Mouse (Mus musculus) left cerebral cortex, postnatal 10 days (tissue): ENCODE measurements around the gene Nelfcd. TPM values are rescaled to one million over a fixed set of nuclear protein-coding genes. Genes with fewer than 3 reads are reported as not detected.

ENCODE experiments used
- DNase-seq, 2 experiments: peaks; one replicate each; pipeline ENCODE4 v3.0.0; 2021 to 2022; ENCODE audit warnings: low spot score in 2 of 2, mixed read lengths in 1 of 2; ENCODE audit errors: extremely low spot score in 1 of 2
- intact Hi-C: fragments of 180-260 bp; cut with DNase I; formaldehyde crosslinking; loops from one replicate; pipeline ENCODE4 v1.15.1; 2025
- total RNA-seq, 2 experiments: library from RNA; stranded (reverse); gene quantifications; 2 replicates each; pipeline ENCODE4 v1.2.3; 2021

Gene Nelfcd
- total RNA-seq, 2 experiments from 2014 or later: 56.6 to 59.1 TPM

DNA sequence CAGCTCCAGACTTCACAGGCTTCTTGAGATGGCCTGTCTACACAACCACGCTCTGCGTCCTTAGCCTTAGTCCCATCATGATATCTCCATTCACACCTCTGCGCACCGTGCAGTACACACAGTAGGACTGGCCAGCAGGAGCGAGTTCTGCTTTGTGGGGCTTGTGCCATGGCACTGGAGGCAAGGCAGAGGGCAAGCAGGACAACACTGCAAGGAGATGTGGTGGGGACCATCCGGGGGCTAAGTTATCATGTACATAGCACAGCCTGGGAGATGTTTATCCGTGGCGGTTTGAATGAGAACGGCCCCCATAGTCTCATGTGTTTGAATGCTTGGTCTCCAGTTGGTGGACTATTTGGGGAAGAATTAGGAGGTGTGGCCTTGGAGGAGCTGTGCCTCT, 19.3 kb downstream of the Nelfcd start:
- intact Hi-C loops: no loop called here
- no peak for DNase-seq

DNA sequence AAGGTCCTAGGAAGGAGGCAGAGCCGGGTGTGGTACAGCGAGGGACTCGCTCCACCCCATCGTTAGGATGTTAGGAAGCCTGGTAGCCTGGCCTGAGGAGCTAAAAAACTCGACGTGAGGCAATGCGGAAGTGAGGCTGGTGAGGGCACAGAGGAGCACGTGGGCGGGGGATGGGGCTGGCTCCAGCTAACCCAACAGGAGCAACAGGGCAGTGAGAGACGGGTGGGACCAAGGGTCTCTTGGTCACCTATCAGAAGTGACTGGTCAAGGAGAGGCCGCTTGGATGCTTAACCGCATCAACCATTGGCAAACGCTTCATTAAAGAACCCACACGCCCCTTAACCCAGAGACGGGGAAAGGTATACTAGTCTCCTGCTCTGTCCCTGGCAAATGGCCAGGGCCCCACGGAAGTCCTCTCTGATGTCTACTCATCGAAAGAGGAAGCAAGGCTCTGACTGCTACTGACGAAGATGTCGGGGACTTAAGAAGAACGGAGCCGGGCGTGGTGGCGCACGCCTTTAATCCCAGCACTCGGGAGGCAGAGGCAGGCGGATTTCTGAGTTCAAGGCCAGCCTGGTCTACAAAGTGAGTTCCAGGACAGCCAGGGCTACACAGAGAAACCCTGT, 20.6 kb downstream of the Nelfcd start:
- DNase-seq: peak in 1 of 2 experiments; percentile 53
- intact Hi-C loops: no loop called here

- intact Hi-C loops: no loop called here
- no peak for DNase-seq
Measured at GRCm38 (mm10) chr2:174436916-174437696, 21.5 kb downstream of the Nelfcd start.

DNA sequence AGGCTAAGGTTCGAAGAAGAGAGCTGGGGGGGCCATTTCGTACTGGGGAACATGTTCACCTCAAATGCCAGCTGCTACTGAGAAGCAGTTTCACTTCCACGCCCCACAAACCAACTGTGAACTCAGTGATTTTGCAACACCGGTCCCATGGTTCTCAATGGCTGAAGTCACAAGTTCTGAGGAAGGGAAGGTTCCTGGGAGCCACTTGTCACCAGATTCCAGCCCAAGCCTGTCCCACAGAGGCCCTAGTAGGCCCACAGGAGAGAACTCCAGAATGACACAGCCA, 22.0 kb downstream of the Nelfcd start:
- intact Hi-C loops: no loop called here
- no peak for DNase-seq

GRCm38 (mm10) chr2:174438181-174438580, 22.6 kb downstream of the Nelfcd start:
- no peak for DNase-seq
- intact Hi-C loops: no loop called here

- DNase-seq: peak in 1 of 2 experiments; percentile 82
- intact Hi-C loops: no loop called here
Measured at GRCm38 (mm10) chr2:174438737-174439449, 23.3 kb downstream of the Nelfcd start, which contains the start of gene Ctsz. Ctsz (minus strand) TSS chr2:174439039.

DNA sequence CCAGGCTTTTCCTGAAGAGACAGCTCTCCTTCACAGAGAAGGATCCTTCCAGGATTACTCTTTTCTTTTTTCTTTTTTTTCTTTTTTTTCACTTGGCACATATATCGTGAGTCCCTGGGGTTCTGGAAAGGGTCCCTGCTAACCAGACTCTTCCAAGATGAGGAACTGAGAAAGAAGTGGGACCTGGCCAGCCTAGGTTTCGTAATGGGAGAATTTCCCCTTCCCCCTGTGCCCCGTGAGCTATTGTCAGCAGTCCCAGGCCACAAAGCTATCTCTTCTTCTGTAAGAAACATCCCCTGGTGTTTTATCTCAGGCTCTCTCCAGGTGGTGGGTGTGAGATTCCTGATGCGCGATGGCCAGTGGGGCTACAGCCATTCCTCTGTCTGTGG, 23.8 kb downstream of the Nelfcd start:
- no peak for DNase-seq
- intact Hi-C loops: no loop called here

DNA sequence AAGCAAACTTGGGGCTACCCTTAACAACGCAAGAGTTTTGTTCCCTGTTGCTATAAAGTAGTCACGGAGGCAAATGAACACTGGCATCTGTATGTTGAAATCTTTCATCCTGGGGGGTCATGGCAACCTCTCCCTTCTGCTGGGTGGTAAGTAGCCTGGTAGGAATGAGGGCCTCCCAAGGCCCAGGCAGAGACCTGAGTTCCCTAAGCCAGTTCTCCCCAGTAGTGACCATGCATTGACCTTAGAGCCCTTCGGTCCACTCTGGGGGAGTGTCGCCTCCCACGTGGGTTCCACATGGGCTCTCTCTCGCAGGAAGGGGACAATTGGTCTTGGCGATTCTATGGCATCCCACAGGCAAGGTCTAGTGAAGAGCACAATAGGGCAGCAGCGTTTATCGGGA, 24.4 kb downstream of the Nelfcd start:
- intact Hi-C loops: no loop called here
- no peak for DNase-seq

GRCm38 (mm10) chr2:174441898-174442297, 26.3 kb downstream of the Nelfcd start:
- intact Hi-C loops: no loop called here
- no peak for DNase-seq

- intact Hi-C loops: no loop called here
- no peak for DNase-seq
Measured at GRCm38 (mm10) chr2:174442460-174442859, 26.9 kb downstream of the Nelfcd start.

DNA sequence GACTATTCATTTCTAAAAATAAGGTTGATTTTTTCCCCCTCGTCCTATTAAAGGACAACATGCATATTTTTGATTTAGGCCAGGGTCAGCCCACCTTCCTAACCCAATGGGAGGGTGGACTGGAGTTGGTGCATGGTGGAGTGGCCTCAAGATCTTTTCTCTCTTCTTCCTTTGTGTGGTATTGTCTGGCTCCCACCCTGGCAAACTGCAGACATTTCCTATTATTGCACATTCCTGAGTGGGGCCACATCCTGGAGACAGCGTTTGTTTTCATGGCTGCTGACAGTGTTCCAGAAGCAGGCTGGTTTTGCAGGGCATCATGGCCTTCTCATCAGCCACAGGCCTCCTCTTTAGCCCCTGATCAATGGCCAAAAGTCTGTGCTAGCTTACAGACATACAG, 27.4 kb downstream of the Nelfcd start:
- no peak for DNase-seq
- intact Hi-C loops: no loop called here

GRCm38 (mm10) chr2:174444359-174444758, 28.8 kb downstream of the Nelfcd start:
- intact Hi-C loops: no loop called here
- no peak for DNase-seq

DNA sequence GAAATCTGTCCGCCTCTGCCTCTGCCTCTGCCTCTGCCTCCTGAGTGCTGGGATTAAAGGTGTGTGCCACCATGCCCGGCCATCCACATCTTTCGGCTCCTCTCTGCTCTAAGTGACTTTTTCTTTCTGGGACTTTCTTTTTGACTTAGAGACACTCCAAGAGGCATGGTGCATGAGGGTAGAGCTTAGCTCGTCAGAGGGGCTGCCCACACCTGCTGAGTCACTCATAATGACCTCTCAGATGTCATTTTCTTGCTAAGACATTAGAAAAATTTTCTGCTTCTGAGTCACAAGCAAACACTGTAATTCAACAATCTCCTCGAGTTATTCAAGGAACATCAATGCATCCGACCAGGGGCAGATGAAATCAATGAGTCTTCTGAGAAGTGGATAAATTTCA, 29.4 kb downstream of the Nelfcd start:
- no peak for DNase-seq
- intact Hi-C loops: no loop called here

- intact Hi-C loops: no loop called here
- DNase-seq: no peak
Measured at GRCm38 (mm10) chr2:174446492-174446891, 30.9 kb downstream of the Nelfcd start.

- DNase-seq: no peak
- intact Hi-C loops: no loop called here
Measured at GRCm38 (mm10) chr2:174446905-174447304, 31.3 kb downstream of the Nelfcd start.

DNA sequence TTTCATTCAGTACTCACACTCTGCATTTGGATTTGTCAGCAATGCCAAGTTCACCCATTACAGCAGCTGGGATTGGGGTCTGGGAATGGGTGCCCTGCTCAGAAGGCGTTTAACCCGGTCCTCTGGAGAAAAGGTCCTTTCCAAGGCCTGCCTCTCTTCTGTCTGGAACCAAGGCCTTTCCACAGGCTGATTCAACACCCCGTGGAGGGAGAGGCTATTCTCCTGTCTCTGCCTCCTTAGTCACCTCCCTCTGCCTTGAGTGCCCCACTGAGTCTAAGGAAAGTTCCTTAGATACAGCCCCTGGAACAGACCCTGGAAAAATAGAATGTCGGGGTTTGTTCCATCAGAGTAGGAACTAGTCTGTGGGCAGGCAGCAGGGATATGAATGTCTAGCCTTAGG, 32.8 kb downstream of the Nelfcd start:
- DNase-seq: no peak
- intact Hi-C loops: no loop called here

- intact Hi-C loops: no loop called here
- no peak for DNase-seq
Measured at GRCm38 (mm10) chr2:174450353-174450752, 34.7 kb downstream of the Nelfcd start, which contains the start of gene Tubb1. Tubb1 (plus strand) TSS chr2:174450695.

DNA sequence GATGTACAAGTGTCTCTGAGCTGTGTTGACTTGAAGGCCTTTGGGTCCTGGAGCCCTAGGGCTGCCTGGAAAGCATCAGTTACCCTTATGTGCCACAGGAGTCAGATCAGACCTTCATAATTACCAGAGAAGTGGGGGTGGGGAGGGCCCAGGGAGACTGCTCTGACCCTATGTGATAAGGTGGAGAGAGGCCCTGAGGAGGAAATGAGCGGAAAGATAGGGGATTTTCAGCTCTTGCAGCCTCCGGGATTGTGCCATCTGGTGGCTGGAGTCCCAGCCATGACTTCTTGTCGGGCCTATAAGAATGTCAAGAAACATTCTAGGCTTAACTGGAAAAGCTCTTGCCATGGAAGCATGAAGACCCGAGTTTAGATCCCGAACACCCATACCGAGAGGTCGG, 38.1 kb downstream of the Nelfcd start:
- DNase-seq: no peak
- intact Hi-C loops: no loop called here

DNA sequence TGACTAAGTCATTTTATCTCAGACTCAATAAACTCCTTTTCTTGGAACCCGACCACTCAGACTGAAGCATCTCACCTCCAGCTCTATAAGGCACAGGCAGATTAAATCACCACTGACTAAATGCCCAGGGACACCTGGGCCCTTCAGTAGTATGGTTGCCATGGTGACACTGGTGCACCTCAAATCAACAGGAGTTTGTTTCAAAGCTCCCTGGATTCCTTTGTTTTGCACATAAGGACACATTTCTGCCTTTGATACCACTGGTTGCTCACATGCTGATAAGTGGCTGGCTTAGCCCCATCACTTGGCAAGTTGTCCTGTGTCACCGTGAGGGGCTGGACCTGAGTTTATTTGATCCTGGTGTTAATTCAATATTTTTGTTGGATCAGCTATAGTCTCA, 43.8 kb downstream of the Nelfcd start:
- intact Hi-C loops: no loop called here
- no peak for DNase-seq

DNA sequence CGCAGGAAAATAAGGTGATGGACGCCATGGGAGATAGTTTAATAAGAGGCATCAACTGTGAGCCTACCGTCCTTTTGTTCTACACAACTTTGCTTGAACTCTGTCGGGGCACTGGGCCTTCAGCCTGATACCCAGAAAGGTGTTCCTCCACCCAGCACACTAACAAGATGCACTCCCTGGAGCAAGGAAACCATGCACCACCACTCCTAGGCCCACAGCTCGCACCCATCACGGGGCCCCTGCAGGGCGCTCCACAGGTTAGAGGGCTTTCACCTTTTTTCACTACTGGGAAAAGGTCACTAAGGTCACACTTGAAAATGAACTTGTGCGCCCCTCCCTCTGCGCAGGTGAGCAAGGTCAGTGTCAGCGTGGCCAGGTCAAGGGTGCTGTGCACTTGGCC, 47.8 kb downstream of the Nelfcd start:
- intact Hi-C loops: loop anchor here (5.0 kb wide), 1 partner anchor 209 kb away; no protein-coding TSS in a partner anchor
- no peak for DNase-seq
